Mouse (Mus musculus) stomach, postnatal 0 days (tissue): ENCODE data around the gene Traf1. TPM values are rescaled to one million over a fixed set of nuclear protein-coding genes. Genes with fewer than 3 reads are reported as not detected.

ENCODE experiments used
- ATAC-seq: fragments of 200-750 bp; cut with Nextera tagmentation; 2 replicates; pipeline ENCODE4 v1.8.0; 2017; ENCODE audit not compliant: low FRiP score, low TSS enrichment
- DNase-seq: peaks from one replicate; pipeline ENCODE4 v3.0.0-alpha.2; 2016; ENCODE audit warnings: low spot score
- H3K27ac ChIP-seq: fragments of 300-500 bp; sonication (generic); replicated peaks from 2 replicates; pipeline ENCODE4 v1.5.1; 2014; ENCODE audit warnings: mild to moderate bottlenecking, control low read depth
- H3K27me3 ChIP-seq: fragments of 300-500 bp; sonication (generic); 2 replicates; pipeline ENCODE4 v1.6.1; 2014; ENCODE audit warnings: low read length; ENCODE audit not compliant: control insufficient read depth, insufficient read depth
- H3K36me3 ChIP-seq: fragments of 300-500 bp; sonication (generic); 2 replicates; pipeline ENCODE4 v1.6.1; 2014; ENCODE audit warnings: low read length, mixed read lengths; ENCODE audit not compliant: control insufficient read depth, insufficient read depth
- H3K4me1 ChIP-seq: fragments of 300-500 bp; sonication (generic); replicated peaks from 2 replicates; pipeline ENCODE4 v1.6.1; 2014; ENCODE audit warnings: antibody characterized with exemption; ENCODE audit not compliant: control insufficient read depth, insufficient read depth
- H3K4me2 ChIP-seq: fragments of 300-500 bp; sonication (generic); replicated peaks from 2 replicates; pipeline ENCODE4 v1.6.1; 2014; ENCODE audit warnings: low read depth, mild to moderate bottlenecking, control low read depth, moderate library complexity
- H3K4me3 ChIP-seq: fragments of 300-500 bp; sonication (generic); 2 replicates; pipeline ENCODE4 v1.5.1; 2014; ENCODE audit warnings: low read depth, low read length, control low read depth
- H3K9ac ChIP-seq: fragments of 300-500 bp; sonication (generic); 2 replicates; pipeline ENCODE4 v1.6.1; 2014; ENCODE audit warnings: mild to moderate bottlenecking, low read length, control low read depth, mixed read lengths
- H3K9me3 ChIP-seq: fragments of 300-500 bp; sonication (generic); 2 replicates; pipeline ENCODE4 v1.6.1; 2016; ENCODE audit warnings: low read length; ENCODE audit not compliant: control insufficient read depth
- CTCF ChIP-seq: IDR thresholded peaks from 2 replicates; pipeline ENCODE4 v1.5.1; 2016; ENCODE audit warnings: antibody characterized with exemption, low read depth, mild to moderate bottlenecking, moderate library complexity
- EP300 ChIP-seq: optimal IDR thresholded peaks from 2 replicates; pipeline ENCODE3; 2016; ENCODE audit warnings: antibody characterized with exemption
- WGBS: fragments of 180-500 bp; shearing (Covaris S2); extraction: QIAGEN DNeasy Blood & Tissue Kit; methylation state at CpG from one replicate; pipeline ENCODE4 v1.1.7; 2014; 5-methylcytosine and 5-hydroxymethylcytosine counted together
- polyA plus RNA-seq: library from polyadenylated mRNA; unstranded; fragments of >200 nt; fragmentation: Nextera tagmentation; extraction: Ambion mirVana; gene quantifications from 2 replicates; pipeline ENCODE4 v1.2.1, GENCODE M21; 2015

The Traf1 gene
- polyA plus RNA-seq, 1 experiment from 2014 or later, result 1.7 TPM

DNA sequence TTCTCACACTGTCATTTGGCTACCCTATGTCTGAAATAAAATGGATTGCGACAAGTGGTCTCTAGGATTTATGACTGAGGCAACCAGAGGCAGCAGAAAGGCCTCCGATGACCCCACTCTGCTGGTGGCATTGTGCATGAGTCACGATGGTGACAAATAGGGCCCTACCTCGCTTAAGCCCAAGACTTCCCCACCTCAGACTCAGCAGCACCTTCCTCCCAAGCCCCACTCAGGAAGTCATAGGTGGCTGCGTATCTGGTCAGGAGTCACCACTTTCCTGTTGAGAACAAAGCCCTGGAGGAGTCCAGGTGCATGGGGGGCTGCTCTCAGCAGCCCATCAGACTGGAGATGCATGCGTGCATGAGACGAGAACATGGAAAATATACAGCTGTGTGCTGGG lies 3.0 kb downstream of the Traf1 start:
- Histone ChIP-seq H3K9me3 (no peaks in the 10 kb centered on the region), H3K9ac (no peak overlapping the region), H3K36me3 (no peaks in the 10 kb centered on the region), H3K4me1 (0 out of 2 replicates have a peak, but pooled peaks cover 4% of the 10 kb centered on the region), H3K4me3 (no peak overlapping the region), H3K4me2 (no peak overlapping the region), H3K27me3 (no peaks in the 10 kb centered on the region), H3K27ac (no peak overlapping the region)
- 88% methylated on average over 7 of the region's 7 CpGs for WGBS
- TF ChIP-seq EP300, result no peak
- TF ChIP-seq CTCF, result no peak
- ATAC-seq (no peak), DNase-seq (no peak)

DNA sequence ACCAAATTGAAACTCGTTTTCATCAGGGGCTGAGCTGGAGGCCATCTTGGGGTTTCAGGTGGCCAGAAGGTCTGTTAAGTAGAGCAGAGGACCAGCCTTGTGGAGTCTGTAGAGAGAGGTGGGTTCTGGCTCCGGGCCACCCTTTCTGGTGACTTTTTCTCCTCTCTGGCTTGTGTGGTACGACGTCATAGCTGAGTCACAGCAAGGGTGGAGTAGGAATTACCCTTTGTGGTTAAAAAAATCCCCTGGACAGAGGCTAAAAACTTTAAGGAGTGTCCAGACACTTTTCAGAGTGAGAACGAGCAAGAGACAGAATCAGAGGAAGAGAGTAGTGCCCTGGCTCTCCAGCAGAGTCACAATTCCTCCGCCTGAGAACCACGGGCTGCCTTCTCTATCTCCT lies 3.5 kb downstream of the Traf1 start:
- H3K9ac ChIP-seq, result no peak overlapping the region
- WGBS, result 58% methylated on average over 7 of the region's 7 CpGs

DNA sequence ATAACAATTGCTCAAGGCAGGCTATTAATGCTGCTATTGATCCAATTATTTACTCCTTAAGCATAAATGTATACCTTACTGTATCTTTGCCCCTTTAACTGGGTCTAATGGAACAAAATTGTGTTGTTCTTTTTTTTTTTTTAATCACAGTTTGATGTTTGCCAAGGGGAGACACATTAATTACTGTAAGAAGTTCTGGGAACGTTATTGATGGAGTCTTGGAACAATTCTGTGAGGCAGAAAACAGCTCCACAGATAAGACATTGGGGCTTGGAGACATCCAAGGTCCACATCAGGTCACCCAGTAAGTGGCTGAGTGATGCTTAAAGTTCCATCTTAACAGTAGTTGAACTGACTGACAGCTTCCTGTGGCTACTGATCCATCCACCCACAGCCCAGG lies 4.2 kb downstream of the Traf1 start:
- ATAC-seq, result no peak
- no peaks in the 10 kb centered on the region for H3K36me3 ChIP-seq
- H3K4me1 ChIP-seq, result 0 out of 2 replicates have a peak, but pooled peaks cover 4% of the 10 kb centered on the region
- H3K9ac ChIP-seq, result no peak overlapping the region
- H3K27ac ChIP-seq, result no peak overlapping the region
- DNase-seq, result no peak
- no peak overlapping the region for H3K4me3 ChIP-seq
- no peaks in the 10 kb centered on the region for H3K9me3 ChIP-seq
- H3K27me3 ChIP-seq, result no peaks in the 10 kb centered on the region
- WGBS, result 74% methylated on average over 1 of the region's 1 CpGs
- TF ChIP-seq EP300 (no peak), CTCF (no peak)
- H3K4me2 ChIP-seq, result no peak overlapping the region

More for the DNA sequence above, 3.5 kb downstream of the Traf1 start:
- no peak overlapping the region for H3K4me2 ChIP-seq
- no peaks in the 10 kb centered on the region for H3K9me3 ChIP-seq
- ATAC-seq (no peak), DNase-seq (no peak)
- no peak overlapping the region for H3K4me3 ChIP-seq
- H3K36me3 ChIP-seq, result no peaks in the 10 kb centered on the region
- TF ChIP-seq CTCF (no peak), EP300 (no peak)
- H3K27me3 ChIP-seq, result no peaks in the 10 kb centered on the region
- 0 out of 2 replicates have a peak, but pooled peaks cover 4% of the 10 kb centered on the region for H3K4me1 ChIP-seq
- H3K27ac ChIP-seq, result no peak overlapping the region

DNA sequence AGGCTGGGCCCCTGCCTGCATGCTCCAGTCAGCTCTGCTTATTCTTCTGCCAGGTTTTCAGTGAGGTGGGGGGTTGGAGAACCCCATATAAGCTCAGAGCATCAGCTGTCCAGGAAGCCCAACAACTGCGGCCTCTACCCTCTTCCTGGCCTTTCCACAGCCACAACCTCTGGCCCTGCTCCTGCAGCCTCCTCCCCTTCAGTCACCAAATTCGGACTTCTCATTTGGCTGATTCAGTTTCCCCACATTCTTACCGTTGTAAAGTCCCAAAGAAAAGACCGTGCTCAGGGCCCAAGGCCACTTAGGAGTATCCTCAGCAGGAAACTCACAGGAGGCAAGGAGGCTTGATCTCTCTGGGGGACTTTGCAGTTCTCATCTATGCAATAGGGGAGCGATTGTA lies 4.6 kb downstream of the Traf1 start:
- Histone ChIP-seq H3K4me1 (0 out of 2 replicates have a peak, but pooled peaks cover 4% of the 10 kb centered on the region), H3K36me3 (no peaks in the 10 kb centered on the region), H3K4me3 (no peak overlapping the region), H3K27ac (0 out of 2 replicates have a peak overlapping the region, but pooled peaks have one; percentile 8), H3K27me3 (no peaks in the 10 kb centered on the region), H3K9me3 (no peaks in the 10 kb centered on the region), H3K4me2 (no peak overlapping the region), H3K9ac (no peak overlapping the region)
- WGBS, result 71% methylated on average over 5 of the region's 5 CpGs
- no peak for TF ChIP-seq CTCF
- no peak for TF ChIP-seq EP300
- ATAC-seq (no peak), DNase-seq (no peak)

DNA sequence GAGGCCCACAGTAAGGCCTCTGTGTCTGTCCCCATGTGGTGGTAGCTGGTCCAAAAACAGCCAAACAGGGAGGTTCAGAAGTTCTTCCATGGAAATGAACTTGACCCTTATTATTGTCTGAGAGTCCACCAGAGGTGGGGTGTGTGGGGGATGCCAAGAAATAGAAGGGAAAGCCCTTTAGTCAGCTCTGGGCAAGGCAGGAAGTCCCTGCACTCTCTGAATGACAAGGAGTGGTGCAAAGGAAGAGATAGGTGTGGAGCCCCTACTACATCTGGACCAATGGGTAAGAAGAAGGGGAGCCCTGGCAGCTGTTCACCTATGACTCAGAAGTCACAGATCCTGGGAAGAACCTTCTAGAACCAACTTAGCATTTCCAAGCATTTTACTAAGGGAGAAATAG lies 7.2 kb downstream of the Traf1 start:
- no peaks in the 10 kb centered on the region for H3K9me3 ChIP-seq
- ATAC-seq (no peak), DNase-seq (no peak)
- TF ChIP-seq CTCF (no peak), EP300 (no peak)
- H3K9ac ChIP-seq, result no peak overlapping the region
- no peaks in the 10 kb centered on the region for H3K4me1 ChIP-seq
- H3K4me3 ChIP-seq, result no peak overlapping the region
- no peak overlapping the region for H3K27ac ChIP-seq
- no peaks in the 10 kb centered on the region for H3K36me3 ChIP-seq
- H3K27me3 ChIP-seq, result no peaks in the 10 kb centered on the region
- no peak overlapping the region for H3K4me2 ChIP-seq

DNA sequence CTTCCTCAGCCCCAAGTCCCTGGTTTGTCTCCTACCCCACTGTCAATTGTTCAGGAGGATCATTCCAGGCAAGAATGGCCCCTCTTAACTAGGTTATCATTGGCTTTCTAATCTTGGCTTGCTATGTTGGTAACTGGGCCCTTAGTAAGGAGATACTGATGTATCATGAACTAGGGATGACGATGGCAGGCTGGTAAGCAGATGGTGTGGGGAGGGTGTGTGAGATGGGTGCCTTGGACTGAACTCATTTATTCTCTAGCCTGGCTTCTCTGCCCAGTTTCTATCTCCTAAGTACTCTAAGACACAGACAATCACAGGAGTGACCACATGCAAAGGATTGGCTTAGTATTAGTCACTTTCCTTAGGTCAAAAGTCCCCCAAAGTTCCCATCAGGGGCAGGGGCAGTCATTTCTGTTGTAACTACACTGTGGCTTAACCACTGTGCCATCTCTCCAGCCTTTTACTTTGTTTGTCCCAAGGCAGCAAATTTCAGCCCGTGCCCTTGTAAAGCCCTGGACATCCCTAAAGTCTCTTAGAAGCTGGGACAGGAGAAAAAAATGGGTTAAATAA lies 7.9 kb downstream of the Traf1 start:
- Histone ChIP-seq H3K4me1 (no peaks in the 10 kb centered on the region), H3K27ac (no peak overlapping the region), H3K4me2 (no peak overlapping the region), H3K36me3 (no peaks in the 10 kb centered on the region), H3K27me3 (no peaks in the 10 kb centered on the region), H3K9me3 (no peaks in the 10 kb centered on the region), H3K4me3 (no peak overlapping the region), H3K9ac (no peak overlapping the region)
- no peak for DNase-seq
- WGBS, result 85% methylated on average over 2 of the region's 2 CpGs
- no peak for ATAC-seq
- TF ChIP-seq EP300 (no peak), CTCF (no peak)
